ENCODE assay signal across 8 mouse cellular contexts in the genomic region with DNA sequence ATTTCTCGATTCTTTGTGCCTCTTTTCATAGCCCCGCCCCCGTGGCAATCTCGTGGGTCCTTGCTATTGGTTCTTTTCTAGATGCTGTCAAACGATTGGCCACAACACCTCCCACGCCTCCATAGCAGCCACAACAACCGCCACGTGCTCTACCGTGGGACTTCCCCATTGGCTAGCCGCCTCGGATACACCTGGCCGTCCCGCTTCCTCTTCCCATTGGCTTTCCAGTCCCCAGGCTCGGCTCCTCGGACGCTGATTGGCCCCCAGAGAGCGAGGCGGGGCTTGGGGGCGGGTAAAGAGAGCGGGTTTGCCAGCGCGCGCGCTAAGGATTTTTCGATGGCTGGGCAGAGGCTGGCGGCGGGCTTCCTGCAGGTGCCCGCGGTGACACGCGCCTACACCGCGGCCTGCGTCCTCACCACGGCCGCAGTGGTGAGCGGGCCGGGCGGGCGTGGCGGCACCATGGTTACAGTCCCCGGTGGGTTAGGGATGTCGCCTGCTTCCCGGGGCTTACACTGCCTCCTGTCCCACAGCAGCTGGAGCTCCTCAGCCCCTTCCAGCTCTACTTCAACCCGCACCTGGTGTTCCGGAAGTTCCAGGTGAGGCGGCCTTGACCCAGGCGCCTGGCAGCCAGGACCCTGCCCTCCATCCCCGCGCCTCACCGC. TPM values are rescaled to one million over a fixed set of nuclear protein-coding genes. Genes with fewer than 3 reads are reported as not detected.
DNase-seq lines count a peak whose midpoint lies in the region; ATAC-seq and TF ChIP-seq lines count a peak whose summit lies in the region.

A gene (plus strand): TSS at position 325 of the 662 bp plus-strand sequence.

- peak within 1 kb of the TSS; percentile 92 for H3K4me2 ChIP-seq in hindbrain, embryonic 16.5 days (ENCODE audit: low read length)

- no peaks in the 10 kb centered on the region for H3K9me3 ChIP-seq in hindbrain, embryonic 16.5 days (ENCODE audit: control insufficient read depth, low read length)

- TF ChIP-seq CTCF in gastrocnemius, adult 2 months (IDR thresholded peaks at IDR 0.05), result no peak

- H3K4me1 ChIP-seq in hindbrain, embryonic 16.5 days (ENCODE audit: control insufficient read depth, insufficient read depth, low read depth, low read length), result peaks cover 6% of the 10 kb centered on the region

- no peaks in the 10 kb centered on the region for H3K27me3 ChIP-seq in hindbrain, embryonic 16.5 days (replicated peaks; ENCODE audit: control insufficient read depth, insufficient read depth, low read length)

- H3K4me3 ChIP-seq in gastrocnemius, adult 2 months, result peak within 1 kb of the TSS; percentile 74
- peak within 1 kb of the TSS; percentile 46 for H3K4me3 ChIP-seq in hindbrain, embryonic 16.5 days (ENCODE audit: low read length)

- H3K27ac ChIP-seq in gastrocnemius, adult 2 months, result 0 out of 2 replicates have a peak within 1 kb of the TSS, but pooled peaks have one; percentile 24
- H3K27ac ChIP-seq in hindbrain, embryonic 16.5 days (ENCODE audit: low read depth, low read length), result 0 out of 2 replicates have a peak within 1 kb of the TSS, but pooled peaks have one; percentile 36

- DNase-seq in WW6 (ENCODE audit: low read depth, low spot score), result peak; percentile 96
- DNase-seq in cerebellum, postnatal 4 days (ENCODE audit: low spot score in 2 of 2), result peak; percentile 90 to 91
- DNase-seq in gastrocnemius, adult 2 months, result peak; percentile 93
- peak; percentile 98 for DNase-seq in left cerebral cortex, adult 11 months (ENCODE audit: low spot score)
- peak; percentile 97 for DNase-seq in lung, postnatal 36 days
- peak; percentile 99 for DNase-seq in retina, postnatal 1 day
- peak; percentile 94 for DNase-seq in thymus, postnatal 4 days

- H3K9ac ChIP-seq in hindbrain, embryonic 16.5 days (ENCODE audit: low read depth, low read length), result peak within 1 kb of the TSS; percentile 60

- WGBS in hindbrain, embryonic 16.5 days, result 2% methylated on average over 45 of the region's 51 CpGs

- peak; percentile 99 for ATAC-seq in hindbrain, embryonic 16.5 days

- intact Hi-C loops in gastrocnemius, adult 2 months (cut with DNase I), result no loop called here

- peaks cover 22% of the 10 kb centered on the region for H3K36me3 ChIP-seq in hindbrain, embryonic 16.5 days (ENCODE audit: control insufficient read depth, insufficient read depth, low read length)

RNA-seq across cellular contexts. Expression of the gene that starts here (rescaled TPM):
- total RNA-seq in gastrocnemius, adult 2 months (2021), result under 1 TPM in 1 of 2 experiments, not detected in 1; 0.45 TPM
- polyA plus RNA-seq in hindbrain, embryonic 16.5 days (2015; fragmentation: Nextera tagmentation; extraction: Ambion mirVana), result 0.64 and 1.9 TPM in 2 replicates

Comparison
In these comparisons a context has a peak if more than half of its experiments do, and no peak if none do; other contexts are left out.
1. Peak in every context shown above with its lines: DNase-seq, ATAC-seq, H3K4me3 ChIP-seq and H3K27ac ChIP-seq.
2. Peak in DNase-seq, H3K4me3 ChIP-seq and H3K27ac ChIP-seq in gastrocnemius, adult 2 months; RNA of the gene not detected or under 1 TPM.